Mouse (Mus musculus) embryonic facial prominence, embryonic 14.5 days (tissue): Measurements from ENCODE around the gene Gm21954. TPM values are rescaled to one million over a fixed set of nuclear protein-coding genes. Genes with fewer than 3 reads are reported as not detected.

ENCODE experiments used
- ATAC-seq: fragments of 200-750 bp; cut with Nextera tagmentation; 2 replicates; pipeline ENCODE4 v1.8.0; 2017; ENCODE audit warnings: low read depth, moderate number of reproducible peaks, moderate TSS enrichment
- DNase-seq: peaks from one replicate; pipeline ENCODE4 v3.0.0-alpha.2; 2015; ENCODE audit warnings: low spot score
- H3K27ac ChIP-seq: fragments of 300-500 bp; sonication (generic); replicated peaks from 2 replicates; pipeline ENCODE4 v1.5.1; 2014; ENCODE audit warnings: low read depth, mild to moderate bottlenecking, low read length, moderate library complexity
- H3K27me3 ChIP-seq: fragments of 300-500 bp; sonication (generic); replicated peaks from 2 replicates; pipeline ENCODE4 v1.6.1; 2014; ENCODE audit warnings: low read length; ENCODE audit not compliant: control insufficient read depth, insufficient read depth
- H3K36me3 ChIP-seq: fragments of 300-500 bp; sonication (generic); 2 replicates; pipeline ENCODE4 v1.6.1; 2014; ENCODE audit warnings: low read length, mixed read lengths; ENCODE audit not compliant: control insufficient read depth, insufficient read depth
- H3K4me1 ChIP-seq: fragments of 300-500 bp; sonication (generic); 2 replicates; pipeline ENCODE4 v1.6.1; 2014; ENCODE audit warnings: antibody characterized with exemption, low read length; ENCODE audit not compliant: control insufficient read depth, insufficient read depth
- H3K4me2 ChIP-seq: fragments of 300-500 bp; sonication (generic); 2 replicates; pipeline ENCODE4 v1.6.1; 2014; ENCODE audit warnings: low read depth, mild to moderate bottlenecking, low read length, moderate library complexity, mixed read lengths
- H3K4me3 ChIP-seq: fragments of 300-500 bp; sonication (generic); 2 replicates; pipeline ENCODE4 v1.5.1; 2014; ENCODE audit warnings: low read depth, mild to moderate bottlenecking, low read length
- H3K9ac ChIP-seq: fragments of 300-500 bp; sonication (generic); 2 replicates; pipeline ENCODE4 v1.6.1; 2014; ENCODE audit warnings: low read depth, mild to moderate bottlenecking, low read length, moderate library complexity, mixed read lengths
- H3K9me3 ChIP-seq: fragments of 300-500 bp; sonication (generic); 2 replicates; pipeline ENCODE4 v1.6.1; 2016; ENCODE audit warnings: low read length; ENCODE audit not compliant: control insufficient read depth
- WGBS: fragments of 180-500 bp; shearing (Covaris S2); extraction: QIAGEN DNeasy Blood & Tissue Kit; methylation state at CpG from one replicate; pipeline ENCODE4 v1.1.7; 2014; 5-methylcytosine and 5-hydroxymethylcytosine counted together
- polyA plus RNA-seq: library from polyadenylated mRNA; unstranded; fragments of >200 nt; fragmentation: Nextera tagmentation; extraction: Ambion mirVana; gene quantifications from 2 replicates; pipeline ENCODE4 v1.2.1, GENCODE M21; 2014

The Gm21954 gene
- polyA plus RNA-seq, 1 experiment from 2014 or later: not detected

- no peak overlapping the region for H3K4me3 ChIP-seq
- H3K9me3 ChIP-seq: no peaks in the 10 kb centered on the region
- H3K9ac ChIP-seq: no peak overlapping the region
- no peaks in the 10 kb centered on the region for H3K36me3 ChIP-seq
- H3K27ac ChIP-seq: 0 out of 2 replicates have a peak overlapping the region, but pooled peaks have one; percentile 59
- no peak for ATAC-seq
- 57% methylated on average over 3 of the region's 3 CpGs for WGBS
- no peaks in the 10 kb centered on the region for H3K27me3 ChIP-seq
- no peak for DNase-seq
- no peaks in the 10 kb centered on the region; the same call in 1 of the 2 replicates for H3K4me1 ChIP-seq
- peak overlapping the region; percentile 66 for H3K4me2 ChIP-seq
Observed at GRCm38 (mm10) chr3:55461092-55461491, 10.9 kb downstream of the Gm21954 start.

DNA sequence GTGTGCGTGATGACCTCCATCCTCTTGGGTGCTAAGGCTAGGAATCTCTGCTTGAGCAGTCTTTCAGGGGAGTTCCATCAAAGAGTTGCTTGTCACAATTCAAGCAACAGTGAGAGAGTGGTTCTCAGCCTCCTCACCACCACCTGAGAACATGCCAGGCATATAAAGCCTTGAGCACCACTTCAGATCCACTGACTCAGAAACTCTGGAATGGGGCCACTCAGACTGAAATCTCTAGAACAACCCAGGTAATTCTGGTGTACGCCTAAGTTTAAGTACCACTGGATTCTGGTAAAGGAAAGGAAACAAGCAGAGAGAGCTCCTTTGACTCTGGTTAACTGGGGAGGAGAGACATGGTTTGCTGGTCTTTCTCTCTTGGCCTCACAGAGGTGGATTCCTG, 19.5 kb downstream of the Gm21954 start:
- Histone ChIP-seq H3K9ac (no peak overlapping the region), H3K9me3 (no peaks in the 10 kb centered on the region), H3K36me3 (no peaks in the 10 kb centered on the region), H3K27ac (no peak overlapping the region), H3K4me2 (no peak overlapping the region), H3K27me3 (no peaks in the 10 kb centered on the region), H3K4me1 (no peaks in the 10 kb centered on the region), H3K4me3 (no peak overlapping the region)
- 93% methylated on average over 2 of the region's 2 CpGs for WGBS
- no peak for DNase-seq
- ATAC-seq: no peak

- Histone ChIP-seq H3K4me1 (no peaks in the 10 kb centered on the region), H3K9ac (no peak overlapping the region), H3K36me3 (no peaks in the 10 kb centered on the region), H3K27ac (no peak overlapping the region), H3K4me3 (no peak overlapping the region), H3K27me3 (no peaks in the 10 kb centered on the region), H3K4me2 (no peak overlapping the region), H3K9me3 (no peaks in the 10 kb centered on the region)
- no peak for ATAC-seq
- 79% methylated on average over 3 of the region's 3 CpGs for WGBS
- no peak for DNase-seq
Observed at GRCm38 (mm10) chr3:55451877-55452276, 20.1 kb downstream of the Gm21954 start.

GRCm38 (mm10) chr3:55451035-55451434, 21.0 kb downstream of the Gm21954 start:
- no peak overlapping the region for H3K9ac ChIP-seq
- 92% methylated on average over 14 of the region's 14 CpGs for WGBS
- H3K4me3 ChIP-seq: no peak overlapping the region
- no peaks in the 10 kb centered on the region for H3K9me3 ChIP-seq
- no peaks in the 10 kb centered on the region for H3K27me3 ChIP-seq
- DNase-seq (no peak), ATAC-seq (no peak)
- no peaks in the 10 kb centered on the region for H3K36me3 ChIP-seq
- H3K27ac ChIP-seq: no peak overlapping the region
- H3K4me2 ChIP-seq: no peak overlapping the region
- H3K4me1 ChIP-seq: no peaks in the 10 kb centered on the region

DNA sequence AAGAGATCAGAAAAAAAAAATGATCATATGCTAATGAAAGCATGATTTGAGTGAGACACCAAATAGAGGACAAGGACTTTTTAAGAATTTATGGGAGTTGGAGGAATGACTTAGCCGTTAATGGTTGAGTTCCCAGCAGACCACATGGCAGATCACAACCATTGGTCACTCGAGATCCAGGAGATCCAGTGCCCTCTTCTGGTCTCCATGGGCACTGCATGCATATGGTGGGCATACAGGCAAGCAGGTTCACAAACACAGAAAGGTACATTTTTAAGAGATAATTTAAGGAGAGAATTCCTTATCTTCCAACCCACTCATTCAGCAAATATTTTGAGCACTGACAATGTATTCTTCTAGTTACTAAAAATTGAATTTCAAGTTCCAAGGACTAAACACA, 22.9 kb downstream of the Gm21954 start:
- Histone ChIP-seq H3K9ac (no peak overlapping the region), H3K4me3 (no peak overlapping the region), H3K27ac (no peak overlapping the region), H3K9me3 (no peaks in the 10 kb centered on the region), H3K4me2 (no peak overlapping the region), H3K36me3 (no peaks in the 10 kb centered on the region), H3K27me3 (no peaks in the 10 kb centered on the region), H3K4me1 (peaks cover 3% of the 10 kb centered on the region; the same call in 1 of the 2 replicates)
- 94% methylated on average over 2 of the region's 2 CpGs for WGBS
- no peak for ATAC-seq
- no peak for DNase-seq

DNA sequence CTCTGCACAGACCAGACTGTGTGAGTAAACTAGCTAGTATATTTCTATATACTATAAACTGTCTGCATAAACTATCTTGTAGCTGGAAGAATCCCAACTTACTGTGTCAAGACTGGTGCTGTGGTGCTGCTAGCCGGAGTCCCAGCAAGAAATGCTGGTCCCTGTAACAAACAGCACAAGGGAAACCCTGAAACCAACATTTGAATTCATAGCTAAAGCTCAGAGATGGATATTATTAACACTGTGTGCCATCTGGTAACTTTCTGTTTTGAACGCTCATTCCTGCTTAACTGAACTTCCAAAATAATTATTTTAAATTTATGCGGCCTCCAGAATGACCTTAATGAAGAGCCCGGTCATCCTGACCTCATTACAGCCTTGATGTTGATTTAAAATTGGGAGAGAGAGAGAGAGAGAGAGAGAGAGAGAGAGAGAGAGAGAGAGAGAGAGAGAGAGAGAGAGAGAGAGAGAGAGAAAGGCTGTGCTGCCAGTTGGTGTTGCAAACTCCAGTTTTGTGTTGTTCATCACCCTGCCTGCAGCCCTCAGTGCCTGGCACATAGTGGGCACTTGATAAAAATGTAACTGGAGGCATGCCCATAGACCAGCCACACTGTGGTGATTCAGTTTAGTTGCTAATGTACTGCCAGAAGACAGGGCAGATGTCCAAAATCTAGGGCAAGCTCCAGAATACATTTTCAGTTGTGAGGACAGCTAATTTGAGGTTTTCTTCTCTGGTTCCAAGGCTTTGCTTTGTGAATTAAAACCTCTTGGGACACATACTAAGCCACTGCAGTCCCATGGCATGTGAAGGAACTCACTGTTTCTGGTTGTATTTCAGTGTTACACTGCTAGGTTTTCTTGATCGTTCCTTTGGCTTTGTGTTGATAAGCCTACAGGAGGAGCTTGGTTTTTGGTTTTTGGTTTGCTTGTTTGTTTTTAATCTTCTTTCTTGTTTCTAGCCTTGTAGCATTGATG, 24.2 kb downstream of the Gm21954 start:
- peak overlapping the region; percentile 4; the same call in 1 of the 2 replicates for H3K27ac ChIP-seq
- H3K4me2 ChIP-seq: no peak overlapping the region
- no peak overlapping the region for H3K9ac ChIP-seq
- peaks cover 3% of the 10 kb centered on the region; the same call in 1 of the 2 replicates for H3K4me1 ChIP-seq
- H3K27me3 ChIP-seq: no peaks in the 10 kb centered on the region
- no peak for ATAC-seq
- H3K4me3 ChIP-seq: no peak overlapping the region
- no peaks in the 10 kb centered on the region for H3K36me3 ChIP-seq
- H3K9me3 ChIP-seq: no peaks in the 10 kb centered on the region
- peak; percentile 78 for DNase-seq
- WGBS: 65% methylated on average over 5 of the region's 5 CpGs

GRCm38 (mm10) chr3:55446681-55447080, 25.3 kb downstream of the Gm21954 start:
- Histone ChIP-seq H3K4me2 (no peak overlapping the region), H3K4me1 (peaks cover 3% of the 10 kb centered on the region; the same call in 1 of the 2 replicates), H3K4me3 (no peak overlapping the region), H3K9me3 (no peaks in the 10 kb centered on the region), H3K9ac (no peak overlapping the region), H3K36me3 (no peaks in the 10 kb centered on the region), H3K27ac (no peak overlapping the region), H3K27me3 (no peaks in the 10 kb centered on the region)
- no peak for DNase-seq
- no peak for ATAC-seq
- WGBS: 90% methylated on average over 7 of the region's 7 CpGs

- no peaks in the 10 kb centered on the region for H3K36me3 ChIP-seq
- H3K4me2 ChIP-seq: no peak overlapping the region
- H3K27ac ChIP-seq: no peak overlapping the region
- DNase-seq (no peak), ATAC-seq (no peak)
- H3K9me3 ChIP-seq: no peaks in the 10 kb centered on the region
- peaks cover 18% of the 10 kb centered on the region; the same call in 1 of the 2 replicates for H3K4me1 ChIP-seq
- H3K27me3 ChIP-seq: no peaks in the 10 kb centered on the region
- no peak overlapping the region for H3K9ac ChIP-seq
- 76% methylated on average over 2 of the region's 2 CpGs for WGBS
- no peak overlapping the region for H3K4me3 ChIP-seq
Observed at GRCm38 (mm10) chr3:55443725-55444124, 28.3 kb downstream of the Gm21954 start.
